Mouse (Mus musculus) midbrain, embryonic 10.5 days (tissue): ENCODE results near the gene Fam83f. TPM values are rescaled to one million over a fixed set of nuclear protein-coding genes. Genes with fewer than 3 reads are reported as not detected.

Source experiments
- DNase-seq: peaks from one replicate; pipeline ENCODE4 v3.0.0-alpha.2; 2017; ENCODE audit warnings: low spot score
- H3K27ac ChIP-seq: fragments of 300-500 bp; sonication (generic); replicated peaks from 2 replicates; pipeline ENCODE4 v1.5.1; 2016; ENCODE audit warnings: mild to moderate bottlenecking
- H3K27me3 ChIP-seq: fragments of 300-500 bp; sonication (generic); 2 replicates; pipeline ENCODE4 v1.6.1; 2016; ENCODE audit warnings: low read depth, mild to moderate bottlenecking; ENCODE audit not compliant: poor library complexity, severe bottlenecking
- H3K36me3 ChIP-seq: fragments of 300-500 bp; sonication (generic); 2 replicates; pipeline ENCODE4 v1.6.1; 2016; ENCODE audit warnings: mild to moderate bottlenecking, moderate library complexity
- H3K4me1 ChIP-seq: fragments of 300-500 bp; sonication (generic); 2 replicates; pipeline ENCODE4 v1.6.1; 2016
- H3K4me3 ChIP-seq: fragments of 300-500 bp; sonication (generic); 2 replicates; pipeline ENCODE4 v1.5.1; 2016; ENCODE audit warnings: mild to moderate bottlenecking, moderate library complexity
- H3K9me3 ChIP-seq: fragments of 300-500 bp; sonication (generic); replicated peaks from 2 replicates; pipeline ENCODE4 v1.6.1; 2016; ENCODE audit warnings: mild to moderate bottlenecking
- WGBS: fragments of 180-500 bp; shearing (Covaris S2); methylation state at CpG from one replicate; pipeline ENCODE4 v1.1.7; 2016; 5-methylcytosine and 5-hydroxymethylcytosine counted together
- polyA plus RNA-seq: library from polyadenylated mRNA; unstranded; fragments of >200 nt; fragmentation: Nextera tagmentation; extraction: Ambion mirVana; gene quantifications from 2 replicates; pipeline ENCODE4 v1.2.1, GENCODE M21; 2016

The Fam83f gene
- polyA plus RNA-seq, 1 experiment from 2014 or later, result 0.64 TPM

GRCm38 (mm10) chr15:80641702-80642435 lies 29.8 kb upstream of the Fam83f start:
- no peak overlapping the region for H3K4me3 ChIP-seq
- 92% methylated on average over 2 of the region's 2 CpGs for WGBS
- DNase-seq, result no peak
- H3K4me1 ChIP-seq, result peaks cover 23% of the 10 kb centered on the region
- no peaks in the 10 kb centered on the region for H3K36me3 ChIP-seq
- H3K27me3 ChIP-seq, result no peaks in the 10 kb centered on the region
- H3K27ac ChIP-seq, result no peak overlapping the region
- H3K9me3 ChIP-seq, result no peaks in the 10 kb centered on the region

- Histone ChIP-seq H3K27me3 (no peaks in the 10 kb centered on the region), H3K9me3 (no peaks in the 10 kb centered on the region), H3K4me3 (no peak overlapping the region), H3K27ac (no peak overlapping the region), H3K4me1 (peaks cover 25% of the 10 kb centered on the region), H3K36me3 (no peaks in the 10 kb centered on the region)
- DNase-seq, result no peak
- WGBS, result 90% methylated on average over 17 of the region's 17 CpGs
Measured at GRCm38 (mm10) chr15:80645006-80645797, 26.4 kb upstream of the Fam83f start.

- Histone ChIP-seq H3K4me1 (peaks cover 20% of the 10 kb centered on the region), H3K36me3 (no peaks in the 10 kb centered on the region), H3K27ac (no peak overlapping the region), H3K4me3 (no peak overlapping the region), H3K9me3 (no peaks in the 10 kb centered on the region), H3K27me3 (no peaks in the 10 kb centered on the region)
- DNase-seq, result no peak
- 82% methylated on average over 15 of the region's 15 CpGs for WGBS
Measured at GRCm38 (mm10) chr15:80648977-80649606, 22.6 kb upstream of the Fam83f start.

- Histone ChIP-seq H3K27ac (0 out of 2 replicates have a peak overlapping the region, but pooled peaks have one; percentile 43), H3K36me3 (no peaks in the 10 kb centered on the region), H3K4me3 (no peak overlapping the region), H3K4me1 (peaks cover 19% of the 10 kb centered on the region), H3K27me3 (no peaks in the 10 kb centered on the region), H3K9me3 (no peaks in the 10 kb centered on the region)
- WGBS, result 69% methylated on average over 2 of the region's 2 CpGs
- no peak for DNase-seq
Measured at GRCm38 (mm10) chr15:80650412-80650811, 21.2 kb upstream of the Fam83f start.

DNA sequence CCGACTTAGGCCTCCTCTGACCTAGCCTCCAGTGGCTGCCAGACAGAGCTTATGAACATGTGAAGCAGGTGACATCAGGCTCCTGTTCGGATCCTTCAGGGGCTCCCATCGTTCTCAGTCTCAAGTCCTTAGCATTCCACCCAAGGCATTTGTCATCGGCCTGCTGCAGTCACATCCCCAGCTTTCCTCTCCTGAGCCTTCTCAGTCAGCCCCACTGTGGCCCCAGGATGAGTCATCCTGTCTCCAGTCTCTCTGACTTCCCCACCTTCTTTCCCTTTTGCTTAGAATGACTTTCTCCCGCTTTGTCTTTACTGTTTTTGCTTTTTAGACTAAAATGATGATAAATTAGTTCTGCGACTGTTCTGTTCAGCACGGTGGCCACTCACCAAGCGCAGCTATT lies 17.8 kb upstream of the Fam83f start:
- Histone ChIP-seq H3K27ac (no peak overlapping the region), H3K4me1 (peaks cover 13% of the 10 kb centered on the region), H3K4me3 (no peak overlapping the region), H3K9me3 (no peaks in the 10 kb centered on the region), H3K36me3 (no peaks in the 10 kb centered on the region), H3K27me3 (no peaks in the 10 kb centered on the region)
- DNase-seq, result no peak
- 83% methylated on average over 8 of the region's 8 CpGs for WGBS

DNA sequence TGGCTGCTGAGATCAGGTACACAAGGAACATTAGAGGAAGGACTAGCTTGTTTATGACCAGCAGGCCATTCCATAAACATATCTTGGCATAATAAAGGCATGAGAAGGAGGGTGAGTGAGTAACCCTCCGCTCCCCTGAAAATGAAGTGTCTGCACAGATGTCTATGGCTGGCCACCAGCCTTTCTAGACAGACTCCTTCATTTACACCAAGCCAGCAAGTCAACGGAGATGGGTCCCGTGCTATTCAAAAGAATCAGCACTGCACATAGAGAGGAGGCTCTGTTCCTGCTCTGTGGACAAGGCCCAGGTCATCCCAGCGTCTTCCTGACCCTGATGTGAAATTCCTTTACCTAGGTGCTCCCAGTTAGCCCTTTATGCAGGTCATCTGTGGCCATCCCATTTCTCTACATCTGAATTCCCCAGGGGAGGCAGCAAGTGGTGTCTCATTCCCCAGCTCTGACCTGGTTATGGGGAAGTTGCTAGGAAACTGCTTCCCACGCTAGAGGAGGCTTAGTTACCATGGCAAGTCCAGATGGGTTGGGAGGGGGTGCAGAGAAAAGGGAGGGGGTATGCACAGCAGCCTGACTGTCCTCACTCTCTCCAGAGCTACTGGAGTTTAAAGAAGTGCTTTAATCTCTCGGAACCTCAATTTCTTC lies 12.7 kb upstream of the Fam83f start:
- 59% methylated on average over 6 of the region's 6 CpGs for WGBS
- peaks cover 28% of the 10 kb centered on the region for H3K4me1 ChIP-seq
- no peaks in the 10 kb centered on the region for H3K27me3 ChIP-seq
- H3K36me3 ChIP-seq, result no peaks in the 10 kb centered on the region
- no peak overlapping the region for H3K4me3 ChIP-seq
- H3K27ac ChIP-seq, result no peak overlapping the region
- H3K9me3 ChIP-seq, result no peaks in the 10 kb centered on the region
- peak; percentile 41 for DNase-seq

GRCm38 (mm10) chr15:80660963-80661362 lies 10.7 kb upstream of the Fam83f start:
- H3K36me3 ChIP-seq, result no peaks in the 10 kb centered on the region
- H3K4me3 ChIP-seq, result no peak overlapping the region
- no peak overlapping the region for H3K27ac ChIP-seq
- H3K27me3 ChIP-seq, result no peaks in the 10 kb centered on the region; the same call in 1 of the 2 replicates
- 72% methylated on average over 4 of the region's 4 CpGs for WGBS
- DNase-seq, result no peak
- H3K4me1 ChIP-seq, result peaks cover 28% of the 10 kb centered on the region
- no peaks in the 10 kb centered on the region for H3K9me3 ChIP-seq

- H3K36me3 ChIP-seq, result no peaks in the 10 kb centered on the region
- 89% methylated on average over 4 of the region's 4 CpGs for WGBS
Measured at GRCm38 (mm10) chr15:80664444-80664843, 7.2 kb upstream of the Fam83f start.

GRCm38 (mm10) chr15:80672810-80673209 lies 1.2 kb downstream of the Fam83f start:
- peaks cover 69% of the 10 kb centered on the region for H3K27me3 ChIP-seq
- no peak overlapping the region for H3K27ac ChIP-seq
- WGBS, result 64% methylated on average over 2 of the region's 2 CpGs
- H3K36me3 ChIP-seq, result no peaks in the 10 kb centered on the region
- H3K9me3 ChIP-seq, result no peaks in the 10 kb centered on the region
- H3K4me1 ChIP-seq, result peaks cover 17% of the 10 kb centered on the region
- no peak for DNase-seq
- H3K4me3 ChIP-seq, result no peak overlapping the region

More at GRCm38 (mm10) chr15:80664444-80664843, 7.2 kb upstream of the Fam83f start:
- DNase-seq, result no peak
- Histone ChIP-seq H3K9me3 (peaks cover 7% of the 10 kb centered on the region; the same call in 1 of the 2 replicates), H3K27me3 (peaks cover 5% of the 10 kb centered on the region), H3K4me1 (peaks cover 17% of the 10 kb centered on the region), H3K27ac (no peak overlapping the region), H3K4me3 (no peak overlapping the region)

- Histone ChIP-seq H3K27me3 (peaks cover 76% of the 10 kb centered on the region), H3K27ac (no peak overlapping the region), H3K4me3 (no peak overlapping the region), H3K4me1 (peaks cover 24% of the 10 kb centered on the region), H3K9me3 (no peaks in the 10 kb centered on the region), H3K36me3 (no peaks in the 10 kb centered on the region)
- no peak for DNase-seq
- WGBS, result 80% methylated on average over 4 of the region's 4 CpGs
Measured at GRCm38 (mm10) chr15:80673337-80674095, 1.9 kb downstream of the Fam83f start.

GRCm38 (mm10) chr15:80674700-80675099 lies 3.1 kb downstream of the Fam83f start:
- no peak for DNase-seq
- H3K4me3 ChIP-seq, result no peak overlapping the region
- H3K9me3 ChIP-seq, result no peaks in the 10 kb centered on the region
- H3K27me3 ChIP-seq, result peaks cover 71% of the 10 kb centered on the region
- H3K36me3 ChIP-seq, result no peaks in the 10 kb centered on the region
- no peak overlapping the region for H3K27ac ChIP-seq
- WGBS, result 82% methylated on average over 6 of the region's 6 CpGs
- H3K4me1 ChIP-seq, result peaks cover 29% of the 10 kb centered on the region
